Comparison of ENCODE assay signal across 10 mouse cellular contexts in the genomic region with DNA sequence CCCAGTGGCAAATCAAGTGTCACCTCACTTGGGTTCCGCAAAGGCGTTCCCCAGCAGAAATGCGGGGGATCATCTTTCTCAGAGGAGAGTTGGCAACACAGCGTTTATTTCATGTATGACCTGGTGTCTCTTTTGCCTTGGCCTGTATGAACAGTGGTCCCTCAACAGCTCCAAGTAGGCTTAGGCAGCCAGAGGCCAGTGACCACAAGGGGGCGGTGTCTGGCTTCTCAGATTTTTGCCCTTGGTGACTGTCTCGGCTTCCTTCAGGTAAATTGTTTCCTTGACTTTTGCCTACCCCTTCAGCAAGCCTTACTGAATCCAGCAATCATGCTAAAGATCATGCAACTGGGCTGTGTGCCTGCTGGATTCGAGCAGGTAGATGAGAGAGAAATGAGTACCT. TPM values are rescaled to one million over a fixed set of nuclear protein-coding genes. Genes with fewer than 3 reads are reported as not detected.
DNase-seq lines count a peak whose midpoint lies in the region; ATAC-seq and TF ChIP-seq lines count a peak whose summit lies in the region.
"Had no signal": no experiment of that assay in that cellular context is flagged by ENCODE, and none has a peak within 500 bp of the region (broad histone marks: within the 10 kb centered on the region; RNA-seq: fewer than 3 reads in every experiment).

No protein-coding gene starts in this region.

- no peak overlapping the region for H3K4me3 ChIP-seq in intestine, embryonic 14.5 days (ENCODE audit: low read depth, low read length)
- no peak overlapping the region for H3K4me3 ChIP-seq in intestine, embryonic 16.5 days (ENCODE audit: low read length)
- no peak overlapping the region for H3K4me3 ChIP-seq in bone marrow macrophage, adult 2 months (ENCODE audit: insufficient read depth, low read length)
- H3K4me3 ChIP-seq in embryonic fibroblast, embryonic 13.5 days (ENCODE audit: insufficient read depth, low read length): no peak overlapping the region
- no peak overlapping the region for H3K4me3 ChIP-seq in left cerebral cortex, adult 2 months
- H3K4me3 ChIP-seq: embryonic facial prominence, embryonic 15.5 days; liver, embryonic 13.5 days had no signal

- no peaks in the 10 kb centered on the region for H3K9me3 ChIP-seq in intestine, embryonic 14.5 days (ENCODE audit: control insufficient read depth, low read length)
- H3K9me3 ChIP-seq in intestine, embryonic 16.5 days (ENCODE audit: control insufficient read depth, low read length): no peaks in the 10 kb centered on the region
- H3K9me3 ChIP-seq: embryonic facial prominence, embryonic 15.5 days; liver, embryonic 13.5 days had no signal

- no peaks in the 10 kb centered on the region for H3K4me1 ChIP-seq in intestine, embryonic 14.5 days (replicated peaks; ENCODE audit: control insufficient read depth, insufficient read depth, low read length)
- no peaks in the 10 kb centered on the region for H3K4me1 ChIP-seq in intestine, embryonic 16.5 days (ENCODE audit: control insufficient read depth, insufficient read depth, low read length)
- H3K4me1 ChIP-seq in bone marrow macrophage, adult 2 months (ENCODE audit: control insufficient read depth, insufficient read depth, low read length): no peaks in the 10 kb centered on the region
- no peaks in the 10 kb centered on the region for H3K4me1 ChIP-seq in embryonic fibroblast, embryonic 13.5 days (ENCODE audit: control insufficient read depth, insufficient read depth, low read length)
- H3K4me1 ChIP-seq: embryonic facial prominence, embryonic 15.5 days; liver, embryonic 13.5 days had no signal

- intact Hi-C loops in left cerebral cortex, adult 2 months (cut with DNase I): loop anchor here (2.0 to 10.0 kb wide), 3 partner anchors 544 to 892 kb away; no protein-coding TSS in a partner anchor

- H3K27ac ChIP-seq in intestine, embryonic 14.5 days (ENCODE audit: low read depth): no peak overlapping the region
- no peak overlapping the region for H3K27ac ChIP-seq in intestine, embryonic 16.5 days (ENCODE audit: low read length)
- no peak overlapping the region for H3K27ac ChIP-seq in bone marrow macrophage, adult 2 months (ENCODE audit: insufficient read depth, low read depth, low read length)
- no peak overlapping the region for H3K27ac ChIP-seq in embryonic fibroblast, embryonic 13.5 days (ENCODE audit: insufficient read depth, low read length)
- H3K27ac ChIP-seq in left cerebral cortex, adult 2 months: no peak overlapping the region
- H3K27ac ChIP-seq: embryonic facial prominence, embryonic 15.5 days; liver, embryonic 13.5 days had no signal

- no peak for ATAC-seq in intestine, embryonic 14.5 days (replicated peaks; ENCODE audit: low FRiP score, low TSS enrichment, low read depth)
- no peak for ATAC-seq in intestine, embryonic 16.5 days

- peak; percentile 57 for TF ChIP-seq CTCF in bone marrow macrophage, adult 2 months (IDR thresholded peaks at IDR 0.05; ENCODE audit: low read depth, low read length)
- TF ChIP-seq CTCF in embryonic fibroblast, embryonic 13.5 days (IDR thresholded peaks at IDR 0.05; ENCODE audit: borderline replicate concordance, insufficient read depth, low read length): peak; percentile 47; the same call in 1 of the 2 replicates
- peak; percentile 88 for TF ChIP-seq CTCF in left cerebral cortex, adult 2 months (IDR thresholded peaks at IDR 0.05)

- no peaks in the 10 kb centered on the region for H3K27me3 ChIP-seq in intestine, embryonic 14.5 days (replicated peaks; ENCODE audit: control insufficient read depth, insufficient read depth, low read length)
- H3K27me3 ChIP-seq in intestine, embryonic 16.5 days (replicated peaks; ENCODE audit: control insufficient read depth, insufficient read depth, low read length): no peaks in the 10 kb centered on the region
- H3K27me3 ChIP-seq: embryonic facial prominence, embryonic 15.5 days; liver, embryonic 13.5 days had no signal

- 33% methylated on average over 7 of the region's 7 CpGs for WGBS in intestine, embryonic 14.5 days
- 36% methylated on average over 7 of the region's 7 CpGs for WGBS in intestine, embryonic 16.5 days

- H3K4me2 ChIP-seq in intestine, embryonic 14.5 days (ENCODE audit: low read length): no peak overlapping the region
- no peak overlapping the region for H3K4me2 ChIP-seq in intestine, embryonic 16.5 days (ENCODE audit: low read depth, low read length)
- H3K4me2 ChIP-seq: embryonic facial prominence, embryonic 15.5 days; liver, embryonic 13.5 days had no signal

- no peaks in the 10 kb centered on the region for H3K36me3 ChIP-seq in intestine, embryonic 14.5 days (ENCODE audit: control insufficient read depth, insufficient read depth, low read length)
- H3K36me3 ChIP-seq in intestine, embryonic 16.5 days (ENCODE audit: control insufficient read depth, insufficient read depth, low read length): no peaks in the 10 kb centered on the region
- H3K36me3 ChIP-seq: embryonic facial prominence, embryonic 15.5 days; liver, embryonic 13.5 days had no signal

- TF ChIP-seq POLR2A in bone marrow macrophage, adult 2 months (IDR thresholded peaks at IDR 0.05; ENCODE audit: borderline replicate concordance, low read depth, low read length): no peak
- no peak for TF ChIP-seq POLR2A in embryonic fibroblast, embryonic 13.5 days (IDR thresholded peaks at IDR 0.05; ENCODE audit: low read depth, low read length)

- H3K9ac ChIP-seq in intestine, embryonic 14.5 days (ENCODE audit: low read length): no peak overlapping the region
- H3K9ac ChIP-seq in intestine, embryonic 16.5 days (ENCODE audit: low read depth, low read length): no peak overlapping the region
- H3K9ac ChIP-seq: embryonic facial prominence, embryonic 15.5 days; liver, embryonic 13.5 days had no signal

- peak; percentile 83 for DNase-seq in intestine, embryonic 14.5 days (ENCODE audit: low spot score)
- peak; percentile 49 for DNase-seq in ES-CJ7 (ENCODE audit: low read depth, low spot score)
- peak; percentile 63 to 76 for DNase-seq in left cerebral cortex, adult 2 months (ENCODE audit: extremely low spot score in 1 of 2, low spot score in 2 of 2)
- peak; percentile 15 for DNase-seq in ovary, postnatal 14 days (ENCODE audit: low spot score)
- no peak for DNase-seq in Muller cell, postnatal 12 days (ENCODE audit: inconsistent ontology term)
- DNase-seq: liver, embryonic 13.5 days had no signal

RNA-seq across cellular contexts. Expression of a gene that starts 48.6 kb away (rescaled TPM):
- 0.26 and 0.27 TPM in 2 replicates for polyA plus RNA-seq in intestine, embryonic 14.5 days (2014; fragmentation: Nextera tagmentation; extraction: Ambion mirVana)
- 0.10 and 0.12 TPM in 2 replicates for polyA plus RNA-seq in intestine, embryonic 16.5 days (2015; fragmentation: Nextera tagmentation; extraction: Ambion mirVana)
- polyA plus RNA-seq in bone marrow macrophage, adult 2 months (2012; ENCODE audit: insufficient read depth, insufficient read length, missing spikeins): not detected in 2 replicates
- 1.0 and 1.7 TPM in 2 replicates for polyA plus RNA-seq in embryonic fibroblast, embryonic 13.5 days (2011; ENCODE audit: insufficient read length, low read depth, missing spikeins)
- total RNA-seq in left cerebral cortex, adult 2 months (2021): 100 to 1,000 TPM; 220 to 221 TPM
